Mouse (Mus musculus) CH12.LX (cell line): ENCODE measurements around the gene Irf3. TPM values are rescaled to one million over a fixed set of nuclear protein-coding genes. Genes with fewer than 3 reads are reported as not detected.

Source experiments
- DNase-seq: peaks from one replicate; pipeline ENCODE4 v3.0.0-alpha.2; 2013; ENCODE audit errors: extremely low read depth
- H3K27ac ChIP-seq: 2 replicates; pipeline ENCODE4 v1.5.1; 2012; ENCODE audit warnings: low read depth, mild to moderate bottlenecking, control low read depth, moderate library complexity; ENCODE audit not compliant: insufficient read depth
- H3K27me3 ChIP-seq: replicated peaks from 2 replicates; pipeline ENCODE3; 2012; ENCODE audit warnings: inconsistent platforms
- H3K36me3 ChIP-seq, 2 experiments: replicated peaks in 1 of 2; 2 replicates each; pipeline versions ENCODE3 to v1.6.1; 2012; ENCODE audit warnings: inconsistent platforms in 1 of 2, low read length in 1 of 2, mild to moderate bottlenecking in 1 of 2, mixed read lengths in 1 of 2, moderate library complexity in 1 of 2; ENCODE audit not compliant: control insufficient read depth in 1 of 2, insufficient read depth in 1 of 2
- H3K4me1 ChIP-seq, 2 experiments: 2 replicates each; pipeline ENCODE4 v1.6.1; 2012; ENCODE audit warnings: inconsistent platforms in 1 of 2, moderate library complexity in 1 of 2; ENCODE audit not compliant: insufficient read depth in 2 of 2, control insufficient read depth in 1 of 2
- H3K4me2 ChIP-seq: 2 replicates; pipeline ENCODE4 v1.6.1; 2012; ENCODE audit warnings: low read depth, mild to moderate bottlenecking, control low read depth; ENCODE audit not compliant: poor library complexity, insufficient read depth, severe bottlenecking
- H3K4me3 ChIP-seq, 3 experiments: fragments of 150-350 bp in 1 of 3; sonication (generic) in 1 of 3; replicated peaks in 1 of 3; 2 replicates each; pipeline versions ENCODE3 to v1.5.1; 2011 to 2012; ENCODE audit warnings: low read depth in 2 of 3, low read length in 2 of 3, mild to moderate bottlenecking in 2 of 3, moderate library complexity in 2 of 3, control low read depth in 1 of 3, improper control_type of control experiment in 1 of 3, inconsistent platforms in 1 of 3, mixed read lengths in 1 of 3; ENCODE audit not compliant: poor library complexity in 1 of 3
- H3K79me2 ChIP-seq: replicated peaks from 2 replicates; pipeline ENCODE4 v1.6.1; 2012; ENCODE audit warnings: mild to moderate bottlenecking, moderate library complexity; ENCODE audit not compliant: control insufficient read depth, poor library complexity, insufficient read depth, severe bottlenecking; ENCODE audit errors: extremely low read depth
- H3K9ac ChIP-seq: 2 replicates; pipeline ENCODE4 v1.6.1; 2012; ENCODE audit warnings: low read depth, mild to moderate bottlenecking, control low read depth, moderate library complexity; ENCODE audit not compliant: insufficient read depth
- H3K9me3 ChIP-seq: replicated peaks from 2 replicates; pipeline ENCODE3; 2012; ENCODE audit warnings: low read length, inconsistent platforms, mixed read lengths
- BHLHE40 ChIP-seq: IDR thresholded peaks from 2 replicates; pipeline ENCODE4 v1.6.1; 2011; ENCODE audit warnings: mild to moderate bottlenecking, low read depth, low read length, improper control_type of control experiment
- CHD2 ChIP-seq: IDR thresholded peaks from 2 replicates; pipeline ENCODE4 v1.6.1; 2011; ENCODE audit warnings: low read length, improper control_type of control experiment
- MAFK ChIP-seq: IDR thresholded peaks from 2 replicates; pipeline ENCODE4 v1.6.1; 2011; ENCODE audit warnings: low read length, improper control_type of control experiment; ENCODE audit not compliant: insufficient replicate concordance
- MAX ChIP-seq: IDR thresholded peaks from 2 replicates; pipeline ENCODE4 v1.6.1; 2011; ENCODE audit warnings: low read length, improper control_type of control experiment
- MXI1 ChIP-seq: IDR thresholded peaks from 2 replicates; pipeline ENCODE4 v1.6.1; 2011; ENCODE audit warnings: mild to moderate bottlenecking, low read depth, low read length, improper control_type of control experiment
- NRF1 ChIP-seq: IDR thresholded peaks from 2 replicates; pipeline ENCODE4 v1.6.1; 2014; ENCODE audit warnings: low read depth, mild to moderate bottlenecking, inconsistent platforms, low read length, improper control_type of control experiment, moderate library complexity
- PAX5 ChIP-seq: IDR thresholded peaks from 2 replicates; pipeline ENCODE4 v1.6.1; 2012; ENCODE audit warnings: low read length, inconsistent platforms, mixed read lengths
- POLR2AphosphoS2 ChIP-seq: IDR thresholded peaks from 2 replicates; pipeline ENCODE4 v1.6.1; 2011; ENCODE audit warnings: low read depth, low read length, improper control_type of control experiment
- TCF12 ChIP-seq: IDR thresholded peaks from 2 replicates; pipeline ENCODE4 v1.6.1; 2014; ENCODE audit warnings: low read depth, mild to moderate bottlenecking, inconsistent platforms, low read length, improper control_type of control experiment
- ZC3H11A ChIP-seq: IDR thresholded peaks from 2 replicates; pipeline ENCODE4 v1.6.1; 2012; ENCODE audit warnings: low read depth, mild to moderate bottlenecking, inconsistent platforms, low read length, improper control_type of control experiment
- ZMIZ1 ChIP-seq: IDR thresholded peaks from 2 replicates; pipeline ENCODE4 v1.6.1; 2012; ENCODE audit warnings: low read depth, mild to moderate bottlenecking, inconsistent platforms, low read length, improper control_type of control experiment
- dilution Hi-C: fragments of 300-500 bp; cut with MboI; formaldehyde crosslinking; loops from 2 replicates; pipeline ENCODE4 v1.14.3; 2020; ENCODE audit warnings: low sequenced_read_pairs; ENCODE audit not compliant: extremely low pct_unique_long_range_greater_than_20kb, extremely low pct_ligation_motif_present
- in situ Hi-C: fragments of 300-500 bp; cut with MboI; formaldehyde crosslinking; loops from 3 replicates; pipeline ENCODE4 v1.14.3; 2019; ENCODE audit warnings: low sequenced_read_pairs, low pct_ligation_motif_present, low pct_unique_long_range_greater_than_20kb, mixed read lengths
- polyA plus RNA-seq: library from polyadenylated mRNA; unstranded; fragments of >175 nt; gene quantifications from 2 replicates; pipeline ENCODE4 v1.2.1, GENCODE M21; 2012; ENCODE audit warnings: low read depth; ENCODE audit not compliant: insufficient read length
- total RNA-seq, 2 experiments: library from RNA; depleted of rRNA; stranded (reverse); fragments of 300-350 nt in 1 of 2; fragments of >200 nt in 1 of 2; gene quantifications; 2 replicates each; pipeline ENCODE4 v1.2.3; 2012 to 2014

Irf3 gene
- total and polyA plus RNA-seq, 3 experiments, result 33.5 to 79.7 (median 56.5) TPM

DNA sequence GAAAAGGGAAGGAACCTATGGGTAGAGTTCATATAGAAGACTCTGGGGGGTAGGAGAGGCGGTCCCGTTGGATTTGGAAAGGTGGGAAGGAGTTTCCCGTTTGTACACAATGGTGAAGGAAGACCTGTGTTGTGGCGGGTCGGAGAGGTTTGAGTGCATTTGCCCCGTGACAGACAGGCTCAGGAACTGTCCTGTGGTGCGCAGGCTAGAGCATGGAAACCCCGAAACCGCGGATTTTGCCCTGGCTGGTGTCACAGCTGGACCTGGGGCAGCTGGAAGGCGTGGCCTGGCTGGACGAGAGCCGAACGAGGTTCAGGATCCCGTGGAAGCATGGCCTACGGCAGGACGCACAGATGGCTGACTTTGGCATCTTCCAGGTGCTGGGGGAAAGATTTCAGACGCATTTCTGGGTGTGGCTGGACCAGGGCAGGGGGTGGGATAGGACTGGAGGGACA, 1.1 kb downstream of the Irf3 start, which contains the start of gene Bcl2l12:
TSS of gene Bcl2l12 (minus strand) at position 212 of the 455 bp plus-strand sequence.
- H3K9me3 ChIP-seq, result no peaks in the 10 kb centered on the region
- dilution Hi-C loops, result no loop called here
- H3K27me3 ChIP-seq, result no peaks in the 10 kb centered on the region
- peak within 1 kb of the TSS; percentile 67 to 96 (median 93) for H3K4me3 ChIP-seq
- no peak for DNase-seq
- peak within 1 kb of the TSS; percentile 82 for H3K27ac ChIP-seq
- H3K4me1 ChIP-seq, result peaks cover 3 to 28% of the 10 kb centered on the region in 2 experiments; a peak in 3 of 4 replicates
- in situ Hi-C loops, result no loop called here
- peaks cover 23% of the 10 kb centered on the region for H3K79me2 ChIP-seq
- H3K36me3 ChIP-seq, result peaks cover 43 to 66% of the 10 kb centered on the region in 2 experiments
- H3K9ac ChIP-seq, result peak within 1 kb of the TSS; percentile 76
- H3K4me2 ChIP-seq, result peak within 1 kb of the TSS; percentile 88
- TF ChIP-seq PAX5, result no peak
- TF ChIP-seq BHLHE40, result no peak
- no peak for TF ChIP-seq CHD2
- peak; percentile 39; the same call in 1 of the 2 replicates for TF ChIP-seq MXI1
- no peak for TF ChIP-seq TCF12
- no peak; the same call in 1 of the 2 replicates for TF ChIP-seq MAX
- TF ChIP-seq POLR2AphosphoS2, result no peak
- peak; percentile 34; the same call in 1 of the 2 replicates for TF ChIP-seq NRF1
- TF ChIP-seq, all 38 proteins: peak for 2

DNA sequence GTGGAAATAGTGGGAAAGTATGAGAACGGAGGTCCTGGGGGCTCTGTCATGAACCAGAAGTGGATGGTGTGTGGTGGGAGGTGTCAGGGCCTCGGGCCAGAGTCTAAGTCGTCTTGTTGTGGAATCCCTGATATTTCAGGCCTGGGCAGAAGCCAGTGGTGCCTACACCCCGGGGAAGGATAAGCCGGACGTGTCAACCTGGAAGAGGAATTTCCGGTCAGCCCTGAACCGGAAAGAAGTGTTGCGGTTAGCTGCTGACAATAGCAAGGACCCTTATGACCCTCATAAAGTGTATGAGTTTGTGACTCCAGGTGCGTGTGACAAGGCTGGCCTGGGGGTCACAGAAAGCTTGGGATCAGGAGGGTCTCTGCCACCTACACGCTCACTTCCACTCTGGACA, 2.3 kb downstream of the Irf3 start:
- H3K27ac ChIP-seq, result no peak overlapping the region
- no peak overlapping the region for H3K4me3 ChIP-seq
- H3K27me3 ChIP-seq, result no peaks in the 10 kb centered on the region
- no peaks in the 10 kb centered on the region for H3K9me3 ChIP-seq
- no peak overlapping the region for H3K4me2 ChIP-seq
- in situ Hi-C loops, result no loop called here
- DNase-seq, result no peak
- dilution Hi-C loops, result no loop called here
- H3K4me1 ChIP-seq, result peaks cover 3 to 28% of the 10 kb centered on the region in 2 experiments; a peak in 3 of 4 replicates
- TF ChIP-seq ZC3H11A, result no peak
- H3K9ac ChIP-seq, result no peak overlapping the region
- H3K36me3 ChIP-seq, result peaks cover 48 to 64% of the 10 kb centered on the region in 2 experiments
- peaks cover 23% of the 10 kb centered on the region for H3K79me2 ChIP-seq

DNA sequence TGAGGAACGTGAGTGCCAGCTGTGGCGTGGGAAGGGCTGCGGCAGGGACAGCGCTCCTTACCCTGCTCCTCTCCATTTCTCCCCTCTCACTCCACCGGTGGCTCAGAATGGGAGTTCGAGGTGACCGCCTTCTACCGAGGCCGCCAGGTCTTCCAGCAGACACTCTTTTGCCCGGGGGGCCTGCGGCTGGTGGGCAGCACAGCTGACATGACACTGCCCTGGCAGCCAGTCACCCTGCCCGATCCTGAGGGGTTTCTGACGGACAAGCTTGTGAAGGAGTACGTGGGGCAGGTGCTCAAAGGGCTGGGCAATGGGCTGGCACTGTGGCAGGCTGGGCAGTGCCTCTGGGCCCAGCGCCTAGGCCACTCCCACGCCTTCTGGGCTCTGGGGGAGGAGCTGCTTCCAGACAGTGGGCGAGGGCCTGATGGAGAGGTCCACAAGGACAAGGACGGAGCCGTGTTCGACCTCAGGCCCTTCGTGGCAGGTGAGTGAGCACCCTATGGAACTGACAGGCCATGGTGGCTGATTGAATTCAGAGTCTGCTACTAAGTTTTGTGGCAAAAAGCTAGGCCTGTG, 3.2 kb downstream of the Irf3 start:
- Histone ChIP-seq H3K27me3 (no peaks in the 10 kb centered on the region), H3K9me3 (no peaks in the 10 kb centered on the region), H3K27ac (no peak overlapping the region), H3K4me1 (peaks cover 3 to 25% of the 10 kb centered on the region in 2 experiments; a peak in 3 of 4 replicates), H3K9ac (no peak overlapping the region), H3K4me2 (no peak overlapping the region), H3K4me3 (no peak overlapping the region), H3K36me3 (peaks cover 52 to 62% of the 10 kb centered on the region in 2 experiments), H3K79me2 (peaks cover 23% of the 10 kb centered on the region)
- in situ Hi-C loops, result no loop called here
- dilution Hi-C loops, result no loop called here
- TF ChIP-seq ZMIZ1, result peak; percentile 57; the same call in 1 of the 2 replicates
- no peak for TF ChIP-seq MAFK
- DNase-seq, result no peak
